Mouse (Mus musculus) c-Kit-positive CD71-positive TER-119-positive erythroid progenitor cells, embryonic 14.5 days (primary cell): Measurements from ENCODE around the gene Pyroxd2.
"Not testable (repeated sequence)": the region's sequence is repeated elsewhere in the genome, so short reads cannot be mapped to it uniquely, and the experiment has no call there.

Experiments
- DNase-seq: peaks from one replicate; pipeline ENCODE4 v3.0.0-alpha.2; 2013; ENCODE audit warnings: low spot score

Gene Pyroxd2

DNA sequence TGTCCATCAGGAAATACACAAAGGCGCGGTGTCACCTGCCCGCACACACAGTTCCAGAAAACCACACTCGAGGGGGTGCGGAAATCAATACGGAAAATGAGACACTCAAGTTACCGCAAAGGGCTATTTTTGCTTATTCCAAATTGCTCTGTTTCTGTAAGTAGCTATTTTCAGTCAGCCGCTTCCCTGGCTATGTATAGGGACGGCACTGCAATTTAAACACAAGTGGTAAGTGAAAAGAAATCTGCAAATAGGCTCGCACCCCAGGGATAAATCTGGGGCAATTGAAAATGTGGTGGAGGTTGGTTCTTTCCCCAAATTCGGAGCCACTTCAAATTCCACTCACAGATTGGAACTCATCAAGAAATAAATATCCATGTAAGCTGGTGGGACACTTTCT is 63.3 kb downstream of the Pyroxd2 start:
- no peak for DNase-seq

DNA sequence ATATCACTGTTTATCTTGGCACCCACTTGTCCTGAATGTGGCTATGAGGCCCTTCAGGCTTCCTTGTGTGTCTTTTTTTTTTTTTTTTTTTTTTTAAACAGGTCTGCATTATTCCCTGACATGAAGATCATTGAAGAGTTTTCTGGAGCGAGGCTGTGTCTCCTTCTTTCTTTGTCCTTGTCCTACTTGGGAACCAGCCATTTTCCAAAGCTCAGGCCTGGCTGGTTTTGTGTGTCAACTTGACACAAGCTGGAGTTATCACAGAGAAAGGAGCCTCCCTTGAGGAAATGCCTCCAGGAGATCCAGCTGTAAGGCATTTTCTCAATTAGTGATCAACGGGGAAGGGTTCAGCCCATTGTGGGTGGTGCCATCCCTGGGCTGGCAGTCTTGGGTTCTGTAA is 69.8 kb downstream of the Pyroxd2 start:
- not testable (repeated sequence) for DNase-seq

DNA sequence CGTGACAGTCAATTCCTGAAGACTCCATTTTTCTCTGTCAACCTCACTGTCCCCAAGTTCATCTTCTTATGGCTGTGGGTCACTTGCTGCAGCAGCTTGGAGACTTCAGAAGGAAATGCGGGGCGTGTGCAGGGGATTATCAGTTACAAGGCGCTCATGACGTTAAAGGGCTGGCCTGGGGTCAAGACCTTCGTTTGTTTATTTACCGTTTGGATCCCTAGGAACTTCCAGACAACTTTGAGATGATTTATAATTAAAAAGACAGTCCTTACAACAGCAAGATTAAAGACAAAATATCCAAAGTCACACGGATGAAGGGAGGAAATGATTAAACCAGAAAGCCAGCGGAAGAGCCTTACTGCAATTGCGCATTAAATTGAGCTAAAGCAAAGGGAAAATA is 74.4 kb downstream of the Pyroxd2 start:
- no peak for DNase-seq

DNA sequence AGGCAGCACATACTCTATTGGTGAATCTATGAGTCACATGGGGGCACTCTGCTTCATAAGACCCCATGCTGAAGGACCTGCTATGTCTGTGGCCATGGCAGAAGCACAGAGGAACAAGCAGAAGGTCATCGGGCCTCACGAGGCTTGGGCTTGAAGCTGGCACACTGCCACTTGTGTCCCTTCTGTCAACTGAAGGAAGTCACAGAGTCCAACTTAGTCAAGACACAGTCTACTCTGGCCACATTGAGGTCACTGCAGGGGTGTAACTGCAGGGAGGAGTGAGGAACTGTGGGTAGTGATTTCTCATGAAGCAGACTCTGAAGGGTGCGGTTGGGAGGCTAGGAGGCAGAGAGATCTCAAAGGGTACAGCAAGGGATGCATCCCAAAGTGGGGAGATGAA is 75.1 kb downstream of the Pyroxd2 start:
- DNase-seq: no peak

DNA sequence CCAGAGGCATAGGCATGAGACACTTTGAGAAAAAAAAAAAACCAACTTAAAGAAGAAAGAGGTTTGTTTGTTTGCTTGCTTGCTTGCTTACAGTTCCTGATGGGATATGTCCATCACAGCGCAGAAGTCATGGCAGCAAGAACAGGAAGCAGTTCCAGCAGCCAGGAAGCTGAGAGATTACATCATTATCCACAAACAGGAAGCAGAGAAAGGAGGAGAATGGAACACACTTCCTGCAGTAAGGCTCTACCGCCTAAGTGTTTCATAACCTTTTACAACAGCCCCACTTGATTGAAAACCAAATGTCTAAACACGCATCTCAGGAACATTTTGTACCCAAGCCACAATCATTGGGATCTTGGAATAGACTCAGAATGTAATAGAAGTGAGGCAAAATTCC is 75.6 kb downstream of the Pyroxd2 start:
- DNase-seq: no peak
